Mouse (Mus musculus) C3H10T1/2 (cell line): Measurements from ENCODE around the gene Kcnk6. TPM values are rescaled to one million over a fixed set of nuclear protein-coding genes. Genes with fewer than 3 reads are reported as not detected.

Experiments used
- polyA plus RNA-seq, 2 experiments: library from polyadenylated mRNA; unstranded; fragments of >200 nt; fragmentation: generic; extraction: Trizol; gene quantifications; one replicate each; pipeline ENCODE4 v1.2.1; 2012; ENCODE audit warnings: missing spikeins in 2 of 2

Gene Kcnk6
- not detected for polyA plus RNA-seq

GRCm38 (mm10) chr7:29232247-29233013 lies at the start of gene Kcnk6:
Gene Kcnk6, minus strand, starts transcription at chr7:29232515.

GRCm38 (mm10) chr7:29281201-29282073 lies 49.1 kb upstream of the Kcnk6 start, which contains the start of gene Spint2:
Gene Spint2, minus strand, starts transcription at chr7:29281912.

GRCm38 (mm10) chr7:29248261-29248841 lies 16.0 kb upstream of the Kcnk6 start, which contains the start of gene 2200002D01Rik:
Gene 2200002D01Rik, minus strand, starts transcription at chr7:29248466.

GRCm38 (mm10) chr7:29238019-29238967 lies 6.0 kb upstream of the Kcnk6 start, which contains the start of gene Yif1b:
Gene Yif1b, plus strand, starts transcription at chr7:29238329.

GRCm38 (mm10) chr7:29213675-29214082 lies 18.6 kb downstream of the Kcnk6 start, which contains the start of gene Catsperg1:
Gene Catsperg1, minus strand, starts transcription at chr7:29214035.

GRCm38 (mm10) chr7:29180077-29180853 lies 52.0 kb downstream of the Kcnk6 start, which contains the start of gene Psmd8:
Gene Psmd8, minus strand, starts transcription at chr7:29180701.

Other genes starting within 250 kb of the Kcnk6 start
- gene Ryr1, start 107.3 kb downstream of the Kcnk6 start, polyA plus RNA-seq, result under 1 TPM; 0.02 to 0.04 TPM
- under 1 TPM in 1 of 2 experiments, not detected in 1; 0.02 TPM for gene Rasgrp4, start 97.7 kb downstream of the Kcnk6 start, polyA plus RNA-seq
- 1 to 10 TPM; 2.5 to 4.0 TPM for gene Fam98c, start 76.3 kb downstream of the Kcnk6 start, polyA plus RNA-seq
- gene Ggn, start 62.3 kb downstream of the Kcnk6 start, polyA plus RNA-seq, result 1 to 10 TPM; 1.1 to 4.8 TPM
- 1 to 10 TPM; 1.5 to 3.9 TPM for gene Spred3, start 62.1 kb downstream of the Kcnk6 start, polyA plus RNA-seq
- 100 to 1,000 TPM; 164 to 202 TPM for gene Psmd8, start 51.8 kb downstream of the Kcnk6 start, polyA plus RNA-seq
- under 1 TPM in 1 of 2 experiments, not detected in 1; 0.01 TPM for gene Catsperg1, start 18.5 kb downstream of the Kcnk6 start, polyA plus RNA-seq
- 100 to 1,000 TPM; 172 to 219 TPM for gene Yif1b, start 5.8 kb upstream of the Kcnk6 start, polyA plus RNA-seq
- 10 to 100 TPM in 1 of 2 experiments, under 1 TPM in 1; 0.52 to 22.2 TPM for gene 2200002D01Rik, start 16.0 kb upstream of the Kcnk6 start, polyA plus RNA-seq
- under 1 TPM in 1 of 2 experiments, not detected in 1; 0.01 TPM for gene Spint2, start 49.4 kb upstream of the Kcnk6 start, polyA plus RNA-seq
- under 1 TPM; 0.06 to 0.32 TPM for gene Ppp1r14a, start 56.8 kb upstream of the Kcnk6 start, polyA plus RNA-seq
- gene Dpf1, start 71.4 kb upstream of the Kcnk6 start, polyA plus RNA-seq, result 1 to 10 TPM; 3.7 to 3.9 TPM